Mouse (Mus musculus) heart, postnatal 0 days (tissue): ENCODE measurements at regions not wholly inside any gene's neighbourhood (a gene's known extent, or its start where the extent isn't known, plus 50 kb on each side); places are given as distances from the start of the nearest gene placed in this dataset.

ENCODE experiments used
- CTCF ChIP-seq: IDR thresholded peaks from 2 replicates; pipeline ENCODE4 v1.5.1; 2016; ENCODE audit warnings: antibody characterized with exemption, control low read depth, low read depth
- EP300 ChIP-seq: IDR thresholded peaks from 2 replicates; pipeline ENCODE4 v1.6.1; 2016; ENCODE audit warnings: antibody characterized with exemption, low read depth

DNA sequence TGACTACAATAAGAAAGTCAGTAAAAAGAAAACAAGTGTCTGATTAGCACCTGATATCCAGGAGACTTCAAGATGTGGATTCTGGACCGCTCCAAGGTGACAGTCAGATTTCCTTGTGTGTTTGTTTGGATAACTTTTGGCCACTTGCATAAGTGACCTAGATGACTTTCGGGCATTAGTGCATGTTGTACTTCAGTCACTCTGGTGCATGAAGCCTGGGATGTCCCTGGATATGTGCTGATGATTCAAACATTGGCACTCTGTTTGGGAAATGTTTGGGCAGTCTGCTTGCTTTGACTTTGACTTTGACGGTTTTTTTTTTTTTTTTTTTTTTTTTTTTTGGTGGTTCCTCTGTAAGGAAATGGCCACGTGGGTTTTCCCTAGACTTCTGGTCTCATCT is 121.8 kb downstream of the Dusp6 start:
- no peak for TF ChIP-seq CTCF
- TF ChIP-seq EP300 = no peak
